Mouse (Mus musculus) right cerebral cortex, adult 18-20 months (tissue): ENCODE results near the gene Nrp1.

Experiments used
- DNase-seq: peaks from one replicate; pipeline ENCODE4 v3.0.0; 2022; ENCODE audit warnings: mixed read lengths

Nrp1 gene

GRCm38 (mm10) chr8:128511732-128512131 is 153.3 kb downstream of the Nrp1 start:
- DNase-seq: no peak

DNA sequence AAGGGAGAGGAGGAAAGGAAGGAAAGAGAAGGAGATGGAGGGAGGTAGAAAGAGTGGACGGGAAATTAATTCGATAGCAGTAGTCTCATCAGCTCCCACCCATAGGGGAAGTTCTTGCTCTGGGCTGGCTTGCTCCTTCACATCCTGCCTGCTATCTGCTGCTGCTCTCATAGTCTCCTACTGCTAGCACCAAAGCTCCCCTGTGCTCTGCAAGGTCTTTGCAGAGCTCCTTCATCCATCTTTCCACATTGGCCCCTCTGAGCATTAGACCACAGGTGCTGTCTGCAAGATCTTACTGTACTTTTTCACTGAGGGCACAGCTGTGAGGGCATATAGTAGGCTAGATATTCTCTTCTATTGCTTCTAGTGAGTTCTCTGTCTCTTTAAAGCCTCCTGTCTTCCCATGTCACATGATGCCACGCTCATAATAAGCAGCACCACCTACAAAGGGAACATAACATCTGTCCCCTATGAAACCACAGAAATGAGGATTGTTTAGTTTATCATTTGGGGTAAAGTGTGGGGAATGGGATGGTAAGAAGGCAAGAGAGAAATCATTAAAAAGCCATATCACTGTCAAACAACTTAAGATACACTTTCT is 158.5 kb downstream of the Nrp1 start:
- DNase-seq: no peak

GRCm38 (mm10) chr8:128517546-128518102 is 159.2 kb downstream of the Nrp1 start:
- no peak for DNase-seq

GRCm38 (mm10) chr8:128519366-128519765 is 161.0 kb downstream of the Nrp1 start:
- DNase-seq: no peak

GRCm38 (mm10) chr8:128523825-128524224 is 165.4 kb downstream of the Nrp1 start:
- DNase-seq: no peak

DNA sequence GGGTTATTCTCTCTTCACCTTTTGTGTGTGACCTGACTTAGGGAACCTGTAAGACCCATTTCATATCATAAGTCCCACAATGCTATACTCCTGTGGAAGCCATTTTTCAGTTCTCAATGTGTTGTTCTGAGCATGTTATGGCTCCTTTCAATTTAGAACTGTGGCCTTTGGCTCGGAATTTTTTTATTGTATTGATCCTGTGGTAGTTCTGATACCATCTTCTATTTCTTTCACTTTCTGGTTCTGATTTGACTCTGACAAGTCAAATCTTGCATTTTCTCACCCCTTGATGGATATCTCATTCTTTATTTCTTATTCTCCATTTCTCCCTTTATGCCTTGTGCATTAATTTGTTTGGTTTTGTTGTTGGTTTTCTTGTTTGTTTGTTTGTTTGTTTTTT is 167.5 kb downstream of the Nrp1 start:
- DNase-seq: no peak

GRCm38 (mm10) chr8:128528591-128529383 is 170.4 kb downstream of the Nrp1 start:
- no peak for DNase-seq

GRCm38 (mm10) chr8:128534442-128534871 is 176.1 kb downstream of the Nrp1 start:
- peak; percentile 13 for DNase-seq

- no peak for DNase-seq
Measured at GRCm38 (mm10) chr8:128535685-128536084, 177.3 kb downstream of the Nrp1 start.

DNA sequence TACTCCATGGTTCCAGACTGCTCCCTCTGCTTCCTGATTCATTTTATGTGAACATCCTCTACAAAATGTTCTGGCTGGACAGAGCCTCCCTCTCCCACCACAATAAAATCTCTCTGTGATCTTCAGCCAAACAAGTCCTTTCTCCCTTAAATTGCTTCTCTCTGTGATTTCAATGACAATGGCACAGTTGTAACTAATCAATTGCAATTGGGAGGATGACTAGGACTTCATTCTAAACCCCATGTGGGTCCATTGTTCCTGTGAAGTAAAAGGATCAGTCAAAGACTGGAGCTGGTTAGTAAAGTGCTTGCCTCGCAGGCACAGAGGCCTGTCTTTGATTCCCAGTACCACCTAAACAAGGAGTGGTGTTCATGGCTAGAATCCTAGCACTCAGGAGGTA is 180.0 kb downstream of the Nrp1 start:
- DNase-seq: no peak

GRCm38 (mm10) chr8:128541355-128542090 is 183.1 kb downstream of the Nrp1 start:
- DNase-seq: no peak

GRCm38 (mm10) chr8:128544128-128544846 is 185.9 kb downstream of the Nrp1 start:
- DNase-seq: no peak

DNA sequence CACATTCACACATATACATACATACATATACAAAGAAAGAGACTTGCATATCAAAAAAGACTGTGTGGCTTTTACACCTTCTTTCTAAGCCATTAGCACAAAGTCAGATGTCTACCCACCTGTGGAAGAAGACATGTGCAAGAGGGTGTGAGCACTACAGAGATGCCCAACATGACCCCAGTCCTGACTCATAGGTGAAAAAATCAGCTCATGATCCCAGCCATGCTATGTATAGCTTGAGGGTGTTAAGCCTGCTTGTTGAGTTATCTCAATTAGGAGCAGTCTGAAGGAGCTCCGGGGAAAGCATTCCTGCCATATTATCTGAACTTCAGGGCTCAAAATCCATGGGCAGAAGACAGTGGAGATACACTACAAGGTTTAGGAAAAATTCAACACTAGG is 187.9 kb downstream of the Nrp1 start:
- DNase-seq: no peak

GRCm38 (mm10) chr8:128547361-128547760 is 189.0 kb downstream of the Nrp1 start:
- no peak for DNase-seq

GRCm38 (mm10) chr8:128549738-128550137 is 191.3 kb downstream of the Nrp1 start:
- DNase-seq: no peak

- peak; percentile 61 for DNase-seq
Measured at GRCm38 (mm10) chr8:128551421-128552139, 193.2 kb downstream of the Nrp1 start.
